Mouse (Mus musculus): ENCODE data around the gene Txndc5. TPM values are rescaled to one million over a fixed set of nuclear protein-coding genes. Genes with fewer than 3 reads are reported as not detected.

Gene Txndc5
- polyA plus RNA-seq, 1 experiment from 2014 or later, result 106 TPM

DNA sequence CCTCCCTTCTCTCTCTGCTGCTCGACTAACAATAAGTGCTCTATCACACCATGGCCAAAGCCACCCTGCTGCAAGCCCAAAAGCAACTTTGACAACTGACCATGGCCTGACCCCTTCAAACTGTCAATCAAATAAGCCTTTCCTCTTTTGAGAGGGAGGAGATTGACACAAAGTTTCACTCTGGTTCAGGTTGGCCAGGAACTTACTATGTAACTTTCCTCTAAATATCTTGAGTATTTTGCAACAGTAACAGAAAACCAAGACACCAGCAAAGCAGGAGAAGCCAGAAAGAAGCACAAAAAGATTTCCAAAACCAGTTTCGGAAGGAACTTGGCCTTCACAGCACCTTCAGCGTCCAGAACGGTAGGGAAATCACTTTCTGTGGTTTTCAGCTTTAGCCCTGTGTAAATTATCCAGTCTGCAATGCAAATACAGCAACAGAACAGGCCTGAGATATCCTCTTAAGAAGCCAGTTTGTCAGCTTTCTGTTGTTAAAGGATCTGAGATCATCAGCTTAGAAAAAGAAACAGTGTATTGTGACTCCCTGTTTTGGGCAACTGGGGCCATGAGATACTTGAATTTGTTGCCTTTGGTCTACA, 6.5 kb downstream of the Txndc5 start:
- Histone ChIP-seq H3K4me1 (replicated peaks; ENCODE audit: control insufficient read depth, insufficient read depth, low read length) (peaks cover 16% of the 10 kb centered on the region), H3K36me3 (ENCODE audit: control insufficient read depth, insufficient read depth) (peaks cover 53% of the 10 kb centered on the region), H3K27ac (ENCODE audit: low read depth, low read length) (no peak overlapping the region), H3K4me2 (replicated peaks; ENCODE audit: low read depth) (no peak overlapping the region), H3K9ac (ENCODE audit: low read depth, low read length) (no peak overlapping the region), H3K9me3 (ENCODE audit: control insufficient read depth) (no peaks in the 10 kb centered on the region), H3K27me3 (replicated peaks; ENCODE audit: control insufficient read depth, insufficient read depth, low read length) (no peaks in the 10 kb centered on the region), H3K4me3 (ENCODE audit: low read depth, low read length) (no peak overlapping the region)
- no peak for TF ChIP-seq CTCF (IDR thresholded peaks at IDR 0.05; ENCODE audit: low read depth)
- ATAC-seq, result no peak
- WGBS, result 65% methylated on average over 4 of the region's 4 CpGs

DNA sequence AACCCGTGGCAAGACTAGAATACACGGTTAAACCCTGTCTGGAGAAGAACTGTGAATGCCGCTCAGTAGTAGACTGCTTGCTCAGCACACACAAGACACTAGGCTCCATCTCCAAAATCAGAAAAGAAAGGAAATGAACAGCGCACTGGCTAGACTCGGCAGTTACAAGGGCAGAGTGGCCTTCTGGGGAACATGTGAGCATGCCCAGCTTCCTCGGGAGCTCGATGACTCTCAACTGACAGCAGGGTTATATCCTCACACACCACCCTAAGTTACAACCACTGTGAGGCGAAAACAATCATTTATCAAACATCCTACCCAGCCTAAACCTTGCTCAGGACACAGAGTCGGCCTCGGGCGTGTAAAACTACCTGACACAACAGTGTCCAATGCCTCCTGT, 8.3 kb downstream of the Txndc5 start:
- 92% methylated on average over 11 of the region's 11 CpGs for WGBS
- Histone ChIP-seq H3K4me2 (replicated peaks; ENCODE audit: low read depth) (no peak overlapping the region), H3K9me3 (ENCODE audit: control insufficient read depth) (no peaks in the 10 kb centered on the region), H3K27ac (ENCODE audit: low read depth, low read length) (no peak overlapping the region), H3K9ac (ENCODE audit: low read depth, low read length) (no peak overlapping the region), H3K4me1 (replicated peaks; ENCODE audit: control insufficient read depth, insufficient read depth, low read length) (0 out of 2 replicates have a peak, but pooled peaks cover 3% of the 10 kb centered on the region), H3K4me3 (ENCODE audit: low read depth, low read length) (no peak overlapping the region), H3K36me3 (ENCODE audit: control insufficient read depth, insufficient read depth) (peaks cover 64% of the 10 kb centered on the region), H3K27me3 (replicated peaks; ENCODE audit: control insufficient read depth, insufficient read depth, low read length) (no peaks in the 10 kb centered on the region)
- TF ChIP-seq CTCF (IDR thresholded peaks at IDR 0.05; ENCODE audit: low read depth), result no peak
- ATAC-seq, result no peak

DNA sequence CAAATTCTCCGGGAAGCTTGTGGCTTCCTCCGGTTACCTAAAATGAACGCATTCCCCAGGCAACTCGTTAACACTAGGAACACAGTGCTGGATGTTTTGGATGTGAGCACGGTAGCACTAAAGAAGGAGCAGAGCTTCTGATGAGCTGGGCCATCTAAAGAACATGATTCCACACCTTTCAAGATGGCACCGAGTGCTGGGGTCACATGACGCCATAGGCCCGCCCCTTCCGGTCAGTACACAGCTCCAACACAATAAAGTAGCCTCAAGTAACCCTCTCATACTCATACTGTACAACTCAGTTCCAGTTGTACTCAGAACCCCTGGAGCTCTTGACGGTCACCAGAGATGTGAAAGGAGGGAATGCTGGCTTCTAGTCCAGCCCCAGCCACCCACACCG, 12.0 kb downstream of the Txndc5 start:
- 85% methylated on average over 11 of the region's 11 CpGs for WGBS
- peaks cover 77% of the 10 kb centered on the region for H3K36me3 ChIP-seq (ENCODE audit: control insufficient read depth, insufficient read depth)

DNA sequence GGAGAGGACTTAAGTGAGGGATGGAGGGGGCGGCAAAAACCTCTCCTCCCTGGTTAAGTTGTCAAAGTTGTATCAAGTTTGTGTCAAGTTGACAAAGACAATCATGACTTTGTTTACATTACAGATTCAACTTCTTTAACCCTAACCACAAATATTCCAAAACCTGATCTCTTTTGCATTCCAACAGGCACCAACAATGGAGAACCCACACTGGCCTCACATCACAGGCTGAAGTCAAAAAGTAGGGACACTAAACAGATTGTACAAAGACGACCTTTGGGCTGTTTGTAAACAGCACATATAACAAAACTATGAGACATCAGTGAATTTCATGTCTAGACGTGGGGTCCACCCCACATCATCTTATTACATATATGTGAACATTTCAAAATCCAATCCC, 12.8 kb downstream of the Txndc5 start:
- no peak for TF ChIP-seq CTCF (IDR thresholded peaks at IDR 0.05; ENCODE audit: low read depth)
- H3K4me2 ChIP-seq (replicated peaks; ENCODE audit: low read depth), result no peak overlapping the region
- peaks cover 70% of the 10 kb centered on the region for H3K36me3 ChIP-seq (ENCODE audit: control insufficient read depth, insufficient read depth)
- no peak overlapping the region for H3K9ac ChIP-seq (ENCODE audit: low read depth, low read length)
- no peaks in the 10 kb centered on the region for H3K4me1 ChIP-seq (replicated peaks; ENCODE audit: control insufficient read depth, insufficient read depth, low read length)
- H3K9me3 ChIP-seq (ENCODE audit: control insufficient read depth), result no peaks in the 10 kb centered on the region
- no peaks in the 10 kb centered on the region for H3K27me3 ChIP-seq (replicated peaks; ENCODE audit: control insufficient read depth, insufficient read depth, low read length)
- no peak overlapping the region for H3K27ac ChIP-seq (ENCODE audit: low read depth, low read length)
- H3K4me3 ChIP-seq (ENCODE audit: low read depth, low read length), result no peak overlapping the region
- 54% methylated on average over 3 of the region's 3 CpGs for WGBS
- ATAC-seq, result no peak

More for the DNA sequence above, 12.0 kb downstream of the Txndc5 start:
- Histone ChIP-seq H3K27me3 (replicated peaks; ENCODE audit: control insufficient read depth, insufficient read depth, low read length) (no peaks in the 10 kb centered on the region), H3K4me2 (replicated peaks; ENCODE audit: low read depth) (no peak overlapping the region), H3K4me1 (replicated peaks; ENCODE audit: control insufficient read depth, insufficient read depth, low read length) (no peaks in the 10 kb centered on the region), H3K9me3 (ENCODE audit: control insufficient read depth) (no peaks in the 10 kb centered on the region), H3K4me3 (ENCODE audit: low read depth, low read length) (no peak overlapping the region), H3K27ac (ENCODE audit: low read depth, low read length) (no peak overlapping the region), H3K9ac (ENCODE audit: low read depth, low read length) (no peak overlapping the region)
- no peak for TF ChIP-seq CTCF (IDR thresholded peaks at IDR 0.05; ENCODE audit: low read depth)
- no peak for ATAC-seq

DNA sequence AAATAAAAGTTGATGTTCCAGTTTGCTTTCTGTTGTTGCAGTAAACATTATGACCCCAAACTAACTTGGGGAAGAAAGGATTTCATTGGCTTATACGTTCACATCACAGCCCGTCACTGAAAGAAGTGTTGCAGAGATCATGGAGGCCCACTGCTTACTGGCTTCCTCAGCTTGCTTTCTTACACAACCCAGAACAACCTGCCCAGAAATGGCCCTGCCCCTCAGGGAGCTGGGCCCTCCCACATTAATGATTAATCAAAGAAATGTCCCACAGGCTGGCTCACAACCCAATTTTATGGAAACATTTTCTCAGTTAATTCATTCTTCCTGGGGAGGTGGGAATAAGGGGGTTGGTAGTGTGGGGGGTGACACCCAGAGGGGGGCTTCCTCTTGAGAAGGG, 13.2 kb downstream of the Txndc5 start:
- peak; percentile 75; the same call in 1 of the 2 replicates for ATAC-seq
- Histone ChIP-seq H3K4me3 (ENCODE audit: low read depth, low read length) (no peak overlapping the region), H3K9me3 (ENCODE audit: control insufficient read depth) (no peaks in the 10 kb centered on the region), H3K4me2 (replicated peaks; ENCODE audit: low read depth) (no peak overlapping the region), H3K36me3 (ENCODE audit: control insufficient read depth, insufficient read depth) (peaks cover 68% of the 10 kb centered on the region), H3K27me3 (replicated peaks; ENCODE audit: control insufficient read depth, insufficient read depth, low read length) (no peaks in the 10 kb centered on the region), H3K4me1 (replicated peaks; ENCODE audit: control insufficient read depth, insufficient read depth, low read length) (no peaks in the 10 kb centered on the region), H3K27ac (ENCODE audit: low read depth, low read length) (no peak overlapping the region), H3K9ac (ENCODE audit: low read depth, low read length) (no peak overlapping the region)
- 45% methylated on average over 2 of the region's 2 CpGs for WGBS
- TF ChIP-seq CTCF (IDR thresholded peaks at IDR 0.05; ENCODE audit: low read depth), result no peak

DNA sequence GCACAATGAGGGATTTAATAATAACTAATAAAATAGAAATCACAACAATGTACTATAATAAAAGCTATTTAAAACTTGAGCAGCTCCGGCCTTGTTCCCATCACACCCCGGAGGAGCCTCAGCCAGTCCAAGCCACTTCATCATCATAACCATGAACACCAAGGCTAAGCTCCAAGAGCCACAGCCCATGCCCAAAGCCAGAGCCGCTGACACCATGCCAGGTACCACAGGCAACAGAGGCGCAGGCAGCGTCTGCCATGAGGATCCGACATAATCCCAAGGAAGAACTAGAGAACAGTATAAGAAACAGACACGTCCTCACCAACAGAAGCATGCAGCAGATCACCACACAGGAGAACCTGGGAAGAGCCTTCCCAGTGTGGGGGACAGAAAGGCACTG, 14.7 kb downstream of the Txndc5 start:
- Histone ChIP-seq H3K4me1 (replicated peaks; ENCODE audit: control insufficient read depth, insufficient read depth, low read length) (no peaks in the 10 kb centered on the region), H3K4me3 (ENCODE audit: low read depth, low read length) (no peak overlapping the region), H3K4me2 (replicated peaks; ENCODE audit: low read depth) (no peak overlapping the region), H3K36me3 (ENCODE audit: control insufficient read depth, insufficient read depth) (peaks cover 70% of the 10 kb centered on the region), H3K9ac (ENCODE audit: low read depth, low read length) (no peak overlapping the region), H3K27me3 (replicated peaks; ENCODE audit: control insufficient read depth, insufficient read depth, low read length) (no peaks in the 10 kb centered on the region), H3K27ac (ENCODE audit: low read depth, low read length) (no peak overlapping the region), H3K9me3 (ENCODE audit: control insufficient read depth) (no peaks in the 10 kb centered on the region)
- no peak for ATAC-seq
- no peak for TF ChIP-seq CTCF (IDR thresholded peaks at IDR 0.05; ENCODE audit: low read depth)
- WGBS, result 96% methylated on average over 7 of the region's 7 CpGs

DNA sequence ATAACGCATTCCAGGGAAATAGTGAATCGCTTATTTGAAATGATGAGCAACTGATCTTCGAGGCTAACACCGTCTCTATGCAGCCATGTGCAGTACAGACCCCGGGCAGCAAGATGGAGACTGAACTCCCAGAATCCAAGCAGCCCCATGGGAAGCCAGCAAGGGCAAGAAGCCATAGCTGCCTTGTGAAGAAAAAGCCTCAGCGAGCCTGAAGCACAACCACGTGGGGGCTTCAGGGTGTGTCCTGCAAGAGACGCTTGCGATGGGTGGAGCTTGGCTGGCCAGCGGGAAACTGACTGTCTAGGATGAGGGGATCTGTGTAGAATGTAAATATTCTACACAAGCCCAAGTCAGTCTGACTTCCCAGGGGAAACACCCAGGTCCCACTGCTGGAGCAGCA, 16.6 kb downstream of the Txndc5 start:
- Histone ChIP-seq H3K27ac (ENCODE audit: low read depth, low read length) (no peak overlapping the region), H3K4me3 (ENCODE audit: low read depth, low read length) (no peak overlapping the region), H3K4me1 (replicated peaks; ENCODE audit: control insufficient read depth, insufficient read depth, low read length) (no peaks in the 10 kb centered on the region), H3K9me3 (ENCODE audit: control insufficient read depth) (no peaks in the 10 kb centered on the region), H3K9ac (ENCODE audit: low read depth, low read length) (no peak overlapping the region), H3K4me2 (replicated peaks; ENCODE audit: low read depth) (no peak overlapping the region), H3K27me3 (replicated peaks; ENCODE audit: control insufficient read depth, insufficient read depth, low read length) (no peaks in the 10 kb centered on the region), H3K36me3 (ENCODE audit: control insufficient read depth, insufficient read depth) (peaks cover 71% of the 10 kb centered on the region)
- WGBS, result 71% methylated on average over 10 of the region's 10 CpGs
- TF ChIP-seq CTCF (IDR thresholded peaks at IDR 0.05; ENCODE audit: low read depth), result 0 out of 2 replicates have a peak, but pooled peaks have one; percentile 4
- no peak for ATAC-seq

Data from intestine, postnatal 0 days (tissue).